In genomic region chr10:99283981-99284385, GRCm38 (mm10) we compare ENCODE assay signal across 13 mouse cellular contexts. TPM values are rescaled to one million over a fixed set of nuclear protein-coding genes. Genes with fewer than 3 reads are reported as not detected.
DNase-seq lines count a peak whose midpoint lies in the region; ATAC-seq lines count a peak whose summit lies in the region.
"Had no signal": no experiment of that assay in that cellular context is flagged by ENCODE, and none has a peak within 500 bp of the region (broad histone marks: within the 10 kb centered on the region; RNA-seq: fewer than 3 reads in every experiment).

No protein-coding gene starts in this region.

- H3K27ac ChIP-seq in heart, embryonic 13.5 days (replicated peaks), result peak overlapping the region; percentile 87
- no peak overlapping the region for H3K27ac ChIP-seq in midbrain, embryonic 12.5 days (replicated peaks)
- no peak overlapping the region for H3K27ac ChIP-seq in midbrain, embryonic 10.5 days (replicated peaks)
- no peak overlapping the region for H3K27ac ChIP-seq in hindbrain, embryonic 16.5 days (ENCODE audit: low read depth, low read length)
- no peak overlapping the region for H3K27ac ChIP-seq in stomach, embryonic 16.5 days (ENCODE audit: low read length)
- H3K27ac ChIP-seq: kidney, postnatal 0 days had no signal

- H3K4me2 ChIP-seq in heart, embryonic 13.5 days, result peak overlapping the region; percentile 63
- H3K4me2 ChIP-seq in midbrain, embryonic 12.5 days (replicated peaks), result no peak overlapping the region
- no peak overlapping the region for H3K4me2 ChIP-seq in hindbrain, embryonic 16.5 days (ENCODE audit: low read length)
- H3K4me2 ChIP-seq in stomach, embryonic 16.5 days (ENCODE audit: low read depth, low read length), result no peak overlapping the region

- no peak for ATAC-seq in heart, embryonic 13.5 days (ENCODE audit: extremely low read depth, insufficient number of reproducible peaks, low FRiP score, low TSS enrichment)
- peak; percentile 54 for ATAC-seq in midbrain, embryonic 12.5 days (ENCODE audit: low FRiP score, low read depth)
- peak; percentile 9; the same call in 1 of the 2 replicates for ATAC-seq in hindbrain, embryonic 16.5 days
- peak; percentile 59; the same call in 1 of the 2 replicates for ATAC-seq in stomach, embryonic 16.5 days (ENCODE audit: insufficient read depth, low FRiP score)
- no peak for ATAC-seq in erythroid progenitor cell, adult 5-6 weeks (replicated peaks; ENCODE audit: low FRiP score, poor library complexity, severe bottlenecking)

- no peaks in the 10 kb centered on the region for H3K9me3 ChIP-seq in heart, embryonic 13.5 days
- no peaks in the 10 kb centered on the region for H3K9me3 ChIP-seq in midbrain, embryonic 12.5 days
- H3K9me3 ChIP-seq in midbrain, embryonic 10.5 days (replicated peaks), result no peaks in the 10 kb centered on the region
- H3K9me3 ChIP-seq in hindbrain, embryonic 16.5 days (ENCODE audit: control insufficient read depth, low read length), result no peaks in the 10 kb centered on the region
- no peaks in the 10 kb centered on the region for H3K9me3 ChIP-seq in stomach, embryonic 16.5 days (replicated peaks; ENCODE audit: control insufficient read depth, low read length)

- WGBS in heart, embryonic 13.5 days, result 70% methylated on average over 10 of the region's 10 CpGs
- 89% methylated on average over 10 of the region's 10 CpGs for WGBS in midbrain, embryonic 12.5 days
- whole genome bisulfite sequencing in midbrain, embryonic 10.5 days, result 90% methylated on average over 10 of the region's 10 CpGs
- WGBS in hindbrain, embryonic 16.5 days, result 90% methylated on average over 10 of the region's 10 CpGs
- 80% methylated on average over 10 of the region's 10 CpGs for WGBS in stomach, embryonic 16.5 days

- no peak for DNase-seq in heart, postnatal 4 days
- DNase-seq in midbrain, embryonic 10.5 days (ENCODE audit: low spot score), result no peak
- DNase-seq in layer of hippocampus, postnatal 14 days (ENCODE audit: low spot score in 2 of 2), result no peak
- DNase-seq: embryo, embryonic 11 days; lung, adult 2 months; right cerebral cortex, adult 18-20 months; thymus, adult 18-20 months had no signal

- peak overlapping the region; percentile 60 for H3K9ac ChIP-seq in heart, embryonic 13.5 days
- no peak overlapping the region for H3K9ac ChIP-seq in midbrain, embryonic 12.5 days (replicated peaks)
- no peak overlapping the region for H3K9ac ChIP-seq in hindbrain, embryonic 16.5 days (ENCODE audit: low read depth, low read length)
- H3K9ac ChIP-seq in stomach, embryonic 16.5 days (ENCODE audit: low read length), result no peak overlapping the region

- peak overlapping the region; percentile 22; the same call in 1 of the 2 replicates for H3K4me3 ChIP-seq in heart, embryonic 13.5 days
- no peak overlapping the region for H3K4me3 ChIP-seq in midbrain, embryonic 12.5 days
- no peak overlapping the region for H3K4me3 ChIP-seq in midbrain, embryonic 10.5 days
- no peak overlapping the region for H3K4me3 ChIP-seq in hindbrain, embryonic 16.5 days (ENCODE audit: low read length)
- H3K4me3 ChIP-seq in stomach, embryonic 16.5 days (replicated peaks; ENCODE audit: low read length), result no peak overlapping the region

- no peaks in the 10 kb centered on the region for H3K36me3 ChIP-seq in heart, embryonic 13.5 days
- H3K36me3 ChIP-seq in midbrain, embryonic 12.5 days, result no peaks in the 10 kb centered on the region
- H3K36me3 ChIP-seq in midbrain, embryonic 10.5 days, result no peaks in the 10 kb centered on the region
- H3K36me3 ChIP-seq in hindbrain, embryonic 16.5 days (ENCODE audit: control insufficient read depth, insufficient read depth, low read length), result no peaks in the 10 kb centered on the region
- H3K36me3 ChIP-seq in stomach, embryonic 16.5 days (ENCODE audit: control insufficient read depth, insufficient read depth, low read length), result no peaks in the 10 kb centered on the region

- no peaks in the 10 kb centered on the region for H3K27me3 ChIP-seq in heart, embryonic 13.5 days (replicated peaks)
- peaks cover 6% of the 10 kb centered on the region for H3K27me3 ChIP-seq in midbrain, embryonic 12.5 days
- H3K27me3 ChIP-seq in midbrain, embryonic 10.5 days (ENCODE audit: low read depth, poor library complexity, severe bottlenecking), result peaks cover 27% of the 10 kb centered on the region
- H3K27me3 ChIP-seq in hindbrain, embryonic 16.5 days (replicated peaks; ENCODE audit: control insufficient read depth, insufficient read depth, low read length), result no peaks in the 10 kb centered on the region
- no peaks in the 10 kb centered on the region; the same call in 1 of the 2 replicates for H3K27me3 ChIP-seq in stomach, embryonic 16.5 days (ENCODE audit: control insufficient read depth, insufficient read depth, low read length)

- peaks cover 46% of the 10 kb centered on the region for H3K4me1 ChIP-seq in heart, embryonic 13.5 days
- H3K4me1 ChIP-seq in midbrain, embryonic 12.5 days, result peaks cover 10% of the 10 kb centered on the region
- peaks cover 34% of the 10 kb centered on the region for H3K4me1 ChIP-seq in midbrain, embryonic 10.5 days
- H3K4me1 ChIP-seq in hindbrain, embryonic 16.5 days (ENCODE audit: control insufficient read depth, insufficient read depth, low read depth, low read length), result peaks cover 3% of the 10 kb centered on the region; the same call in 1 of the 2 replicates
- H3K4me1 ChIP-seq in stomach, embryonic 16.5 days (ENCODE audit: control insufficient read depth, insufficient read depth, low read length), result peaks cover 9% of the 10 kb centered on the region; the same call in 1 of the 2 replicates

RNA-seq across cellular contexts. Expression of gene Dusp6, which starts 21.0 kb away (rescaled TPM):
- 39.4 and 40.6 TPM in 2 replicates for polyA plus RNA-seq in heart, embryonic 13.5 days (2015; fragmentation: Nextera tagmentation; extraction: Ambion mirVana)
- total RNA-seq in heart, postnatal 4 days (2021), result 10 to 100 TPM; 37.0 to 38.2 TPM
- polyA plus RNA-seq in midbrain, embryonic 12.5 days (2016; fragmentation: Nextera tagmentation; extraction: Ambion mirVana), result 23.9 and 24.3 TPM in 2 replicates
- polyA plus RNA-seq in midbrain, embryonic 10.5 days (2016; fragmentation: Nextera tagmentation; extraction: Ambion mirVana), result 52.1 and 66.0 TPM in 2 replicates
- 35.2 and 37.0 TPM in 2 replicates for polyA plus RNA-seq in hindbrain, embryonic 16.5 days (2015; fragmentation: Nextera tagmentation; extraction: Ambion mirVana)
- polyA plus RNA-seq in stomach, embryonic 16.5 days (2015; fragmentation: Nextera tagmentation; extraction: Ambion mirVana), result 39.7 and 40.8 TPM in 2 replicates
- total RNA-seq in layer of hippocampus, postnatal 14 days (2021), result 10 to 100 TPM; 75.7 to 83.9 TPM
- total RNA-seq in erythroid progenitor cell, adult 5-6 weeks (2015; ENCODE audit: low replicate concordance), result 8.4 and 27.0 TPM in 2 replicates
- 5.5 and 6.5 TPM in 2 replicates for total RNA-seq in erythroid progenitor cell, adult 5-6 weeks (2017; ENCODE audit: low replicate concordance)

Comparison
In these comparisons a context has a peak if more than half of its experiments do, and no peak if none do; other contexts are left out.
1. ATAC-seq: peak in midbrain, embryonic 12.5 days (single experiment), hindbrain, embryonic 16.5 days (single experiment) and stomach, embryonic 16.5 days (single experiment); none in heart, embryonic 13.5 days (single experiment) and erythroid progenitor cell, adult 5-6 weeks (single experiment).